16 mouse cellular contexts compared by ENCODE assay signal in the genomic region with DNA sequence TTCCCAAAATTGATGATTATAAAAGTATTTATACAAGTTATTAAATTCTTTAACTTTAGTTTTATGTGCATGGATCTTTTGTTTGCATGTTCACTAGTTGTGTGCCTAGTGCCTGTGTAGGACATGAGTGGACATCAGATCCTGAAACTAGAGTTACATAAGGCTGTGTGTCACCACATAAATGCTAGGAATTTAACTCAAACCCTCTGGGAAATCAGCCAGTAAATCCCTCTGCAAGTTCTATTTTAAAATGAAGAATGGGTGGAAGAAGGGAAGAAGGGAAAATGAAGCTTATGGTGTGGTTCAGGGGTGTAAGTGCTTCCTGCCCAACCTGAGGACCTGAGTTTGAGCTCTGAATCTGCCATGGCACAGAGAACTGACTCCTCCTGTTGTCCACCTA.
"Had no signal": no experiment of that assay in that cellular context is flagged by ENCODE, and none has a peak within 500 bp of the region (broad histone marks: within the 10 kb centered on the region; RNA-seq: fewer than 3 reads in every experiment).

No protein-coding gene starts in this region.

- H3K9me3 ChIP-seq: limb, embryonic 12.5 days; limb, embryonic 15.5 days; megakaryocyte, embryonic 14.5 days; midbrain, embryonic 10.5 days; midbrain, embryonic 13.5 days had no signal

- DNase-seq: kidney, adult 2 months; kidney, postnatal 14 days; kidney, postnatal 4 days; left cerebral cortex, postnatal 4 days; liver, postnatal 0 days; lung, postnatal 36 days; thymus, postnatal 36 days had no signal

- H3K27me3 ChIP-seq: limb, embryonic 12.5 days; limb, embryonic 15.5 days; megakaryocyte, embryonic 14.5 days; midbrain, embryonic 13.5 days had no signal

- H3K4me3 ChIP-seq: limb, embryonic 12.5 days; limb, embryonic 15.5 days; megakaryocyte, embryonic 14.5 days; midbrain, embryonic 10.5 days; midbrain, embryonic 13.5 days had no signal

- ATAC-seq: liver, postnatal 0 days; midbrain, embryonic 13.5 days; midbrain, embryonic 16.5 days had no signal

- H3K4me1 ChIP-seq: limb, embryonic 12.5 days; limb, embryonic 15.5 days; midbrain, embryonic 10.5 days; midbrain, embryonic 13.5 days had no signal

- H3K9ac ChIP-seq: limb, embryonic 12.5 days; limb, embryonic 15.5 days; liver, embryonic 14.5 days; liver, postnatal 0 days; midbrain, embryonic 13.5 days had no signal

- H3K27ac ChIP-seq: limb, embryonic 12.5 days; limb, embryonic 15.5 days; liver, embryonic 14.5 days; midbrain, embryonic 10.5 days; midbrain, embryonic 13.5 days; stomach, postnatal 0 days had no signal

- H3K4me2 ChIP-seq: limb, embryonic 12.5 days; limb, embryonic 15.5 days; liver, embryonic 11.5 days; midbrain, embryonic 13.5 days had no signal
